Mouse (Mus musculus) frontal cortex, postnatal 10 days (tissue): ENCODE measurements around the gene Map7.
A peak's percentile ranks its signal among the peaks of the same experiment; 100 is the strongest.

Experiments used
- DNase-seq, 2 experiments: peaks; one replicate each; pipeline ENCODE4 v3.0.0; 2022; ENCODE audit warnings: low spot score in 2 of 2, mixed read lengths in 1 of 2

Map7 gene

GRCm38 (mm10) chr10:20233451-20233850 is 85.2 kb downstream of the Map7 start:
- DNase-seq, result no peak

GRCm38 (mm10) chr10:20234466-20234865 is 86.2 kb downstream of the Map7 start:
- no peak for DNase-seq

- DNase-seq, result no peak
Observed at GRCm38 (mm10) chr10:20235656-20236055, 87.4 kb downstream of the Map7 start.

- no peak for DNase-seq
Observed at GRCm38 (mm10) chr10:20236241-20236640, 88.0 kb downstream of the Map7 start.

- DNase-seq, result no peak
Observed at GRCm38 (mm10) chr10:20238281-20238680, 90.0 kb downstream of the Map7 start.

GRCm38 (mm10) chr10:20240858-20241257 is 92.6 kb downstream of the Map7 start:
- no peak for DNase-seq

- DNase-seq, result no peak
Observed at GRCm38 (mm10) chr10:20243321-20243720, 95.0 kb downstream of the Map7 start.

GRCm38 (mm10) chr10:20245082-20245481 is 96.8 kb downstream of the Map7 start:
- no peak for DNase-seq

GRCm38 (mm10) chr10:20249091-20249490 is 100.8 kb downstream of the Map7 start:
- no peak for DNase-seq

- no peak for DNase-seq
Observed at GRCm38 (mm10) chr10:20255579-20255978, 107.3 kb downstream of the Map7 start.

- no peak for DNase-seq
Observed at GRCm38 (mm10) chr10:20257054-20257643, 108.9 kb downstream of the Map7 start.

GRCm38 (mm10) chr10:20257721-20258720 is 109.8 kb downstream of the Map7 start:
- no peak for DNase-seq

GRCm38 (mm10) chr10:20259476-20259875 is 111.2 kb downstream of the Map7 start:
- no peak for DNase-seq

GRCm38 (mm10) chr10:20262896-20263295 is 114.6 kb downstream of the Map7 start:
- no peak for DNase-seq

- DNase-seq, result no peak
Observed at GRCm38 (mm10) chr10:20264479-20264878, 116.2 kb downstream of the Map7 start.

- no peak for DNase-seq
Observed at GRCm38 (mm10) chr10:20267032-20267431, 118.8 kb downstream of the Map7 start.

- no peak for DNase-seq
Observed at GRCm38 (mm10) chr10:20268945-20269344, 120.7 kb downstream of the Map7 start.

- no peak for DNase-seq
Observed at GRCm38 (mm10) chr10:20272380-20272779, 124.1 kb downstream of the Map7 start.

GRCm38 (mm10) chr10:20273278-20273677 is 125.0 kb downstream of the Map7 start:
- no peak for DNase-seq

GRCm38 (mm10) chr10:20274022-20274421 is 125.8 kb downstream of the Map7 start:
- DNase-seq, result no peak

- no peak for DNase-seq
Observed at GRCm38 (mm10) chr10:20281456-20281855, 133.2 kb downstream of the Map7 start.

- DNase-seq, result peak in 1 of 2 experiments; percentile 24
Observed at GRCm38 (mm10) chr10:20285289-20285975, 137.2 kb downstream of the Map7 start.
